Mouse (Mus musculus) megakaryocyte, embryonic 14.5 days (primary cell): ENCODE results near the gene Dhx9.

Experiments used
- FLI1 ChIP-seq: IDR thresholded peaks from 2 replicates; pipeline ENCODE4 v1.6.1; 2012; ENCODE audit warnings: low read length, inconsistent platforms, mixed read lengths
- GATA1 ChIP-seq: IDR thresholded peaks from 3 replicates; pipeline ENCODE4 v1.6.1; 2012; ENCODE audit warnings: mixed read lengths, low read length, inconsistent platforms, borderline replicate concordance

DNA sequence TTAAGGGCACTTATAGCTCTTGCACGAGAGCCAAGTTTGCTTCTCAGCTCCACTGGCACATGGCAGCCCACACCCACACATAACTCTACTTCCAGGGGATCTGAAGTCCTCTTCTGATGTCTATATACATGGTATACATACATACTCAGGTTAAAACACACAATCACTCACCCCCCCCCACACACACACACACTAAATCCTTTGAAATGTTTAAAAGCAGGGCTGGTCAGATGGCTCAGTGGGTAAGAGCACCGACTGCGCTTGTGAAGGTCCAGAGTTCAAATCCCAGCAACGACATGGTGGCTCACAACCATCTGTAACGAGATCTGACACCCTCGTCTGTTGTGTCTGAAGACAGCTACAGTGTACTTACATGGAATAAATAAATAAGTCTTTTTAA is 75.7 kb downstream of the Dhx9 start:
- TF ChIP-seq GATA1, result no peak
- TF ChIP-seq FLI1, result no peak
